Mouse (Mus musculus): ENCODE measurements around the gene Itga6. TPM values are rescaled to one million over a fixed set of nuclear protein-coding genes. Genes with fewer than 3 reads are reported as not detected.

Gene Itga6
- polyA plus RNA-seq, 1 experiment from 2014 or later = 31.1 TPM

GRCm38 (mm10) chr2:71872801-71873443 lies 127.5 kb downstream of the Itga6 start, which contains the start of gene Pdk1:
TSS of gene Pdk1 (plus strand) at chr2:71873224.
- H3K27me3 ChIP-seq = peaks cover 3% of the 10 kb centered on the region; the same call in 1 of the 2 replicates
- H3K9me3 ChIP-seq (replicated peaks) = no peaks in the 10 kb centered on the region
- peak within 1 kb of the TSS; percentile 80 for H3K9ac ChIP-seq
- WGBS = under 1% methylated on average over 55 of the region's 55 CpGs
- H3K36me3 ChIP-seq (ENCODE audit: poor library complexity, severe bottlenecking) = no peaks in the 10 kb centered on the region
- H3K4me1 ChIP-seq = peaks cover 16% of the 10 kb centered on the region
- peak; percentile 98 for ATAC-seq
- H3K27ac ChIP-seq = peak within 1 kb of the TSS; percentile 65
- peak within 1 kb of the TSS; percentile 81 for H3K4me3 ChIP-seq
- H3K4me2 ChIP-seq = peak within 1 kb of the TSS; percentile 89

GRCm38 (mm10) chr2:71873474-71874322 lies 128.3 kb downstream of the Itga6 start:
- 4% methylated on average over 51 of the region's 51 CpGs for WGBS

GRCm38 (mm10) chr2:71874422-71874821 lies 129.0 kb downstream of the Itga6 start:
- Histone ChIP-seq H3K4me1 (peaks cover 16% of the 10 kb centered on the region), H3K27me3 (peaks cover 3% of the 10 kb centered on the region; the same call in 1 of the 2 replicates), H3K27ac (no peak overlapping the region), H3K9ac (no peak overlapping the region), H3K9me3 (replicated peaks) (no peaks in the 10 kb centered on the region), H3K4me3 (no peak overlapping the region), H3K36me3 (ENCODE audit: poor library complexity, severe bottlenecking) (no peaks in the 10 kb centered on the region), H3K4me2 (peak overlapping the region; percentile 89)
- WGBS = 84% methylated on average over 2 of the region's 2 CpGs
- ATAC-seq = no peak

More at GRCm38 (mm10) chr2:71873474-71874322, 128.3 kb downstream of the Itga6 start:
- Histone ChIP-seq H3K27ac (peak overlapping the region; percentile 58), H3K27me3 (peaks cover 3% of the 10 kb centered on the region; the same call in 1 of the 2 replicates), H3K36me3 (ENCODE audit: poor library complexity, severe bottlenecking) (no peaks in the 10 kb centered on the region), H3K9ac (peak overlapping the region; percentile 80), H3K4me1 (peaks cover 16% of the 10 kb centered on the region), H3K4me3 (peak overlapping the region; percentile 81), H3K4me2 (peak overlapping the region; percentile 89), H3K9me3 (replicated peaks) (no peaks in the 10 kb centered on the region)
- peak; percentile 66 for ATAC-seq

DNA sequence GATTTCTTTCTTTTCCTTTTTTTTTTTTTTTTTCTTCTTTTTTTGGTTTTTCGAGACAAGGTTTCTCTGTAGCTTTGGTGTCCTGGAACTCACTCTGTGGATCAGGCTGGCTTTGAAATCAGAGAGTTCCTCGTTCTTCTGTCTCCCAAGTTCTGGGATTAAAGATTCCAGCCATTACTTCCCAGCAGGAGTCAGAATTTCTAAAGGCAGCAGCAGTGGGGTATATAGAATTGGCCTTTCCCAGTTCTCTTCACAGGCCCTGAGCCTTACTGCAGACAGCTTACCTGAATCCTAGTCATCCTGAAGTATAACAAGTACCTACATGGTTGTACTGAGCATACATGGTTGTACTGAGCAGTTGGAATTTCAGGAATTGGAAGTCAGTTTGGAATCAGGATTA lies 129.4 kb downstream of the Itga6 start:
- H3K9ac ChIP-seq = 0 out of 2 replicates have a peak overlapping the region, but pooled peaks have one; percentile 12
- H3K27ac ChIP-seq = no peak overlapping the region
- no peak for ATAC-seq
- H3K27me3 ChIP-seq = peaks cover 3% of the 10 kb centered on the region; the same call in 1 of the 2 replicates
- H3K36me3 ChIP-seq (ENCODE audit: poor library complexity, severe bottlenecking) = no peaks in the 10 kb centered on the region
- peak overlapping the region; percentile 14 for H3K4me2 ChIP-seq
- no peak overlapping the region for H3K4me3 ChIP-seq
- WGBS = 25% methylated on average over 2 of the region's 2 CpGs
- no peaks in the 10 kb centered on the region for H3K9me3 ChIP-seq (replicated peaks)
- H3K4me1 ChIP-seq = peaks cover 16% of the 10 kb centered on the region

DNA sequence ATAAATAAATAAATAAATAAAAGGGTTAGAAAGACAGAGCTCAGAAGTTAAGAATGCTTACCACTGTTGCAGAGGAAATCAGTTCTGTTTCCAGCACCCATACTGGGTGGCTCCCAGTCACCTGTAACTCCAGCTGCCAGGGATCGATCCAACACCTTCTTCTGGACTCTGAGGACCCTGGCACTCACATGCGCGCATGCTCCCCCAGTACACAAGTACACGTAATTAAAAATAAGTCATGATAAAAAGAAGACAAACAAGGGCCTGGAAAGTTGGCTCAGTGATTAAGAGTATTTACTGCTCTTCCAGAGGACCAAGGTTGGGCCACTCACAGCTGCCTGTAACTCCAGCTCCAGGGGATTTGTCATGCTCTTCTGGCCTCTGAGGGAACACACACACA lies 132.4 kb downstream of the Itga6 start:
- no peak for ATAC-seq
- Histone ChIP-seq H3K4me3 (no peak overlapping the region), H3K4me1 (peaks cover 16% of the 10 kb centered on the region), H3K9ac (no peak overlapping the region), H3K27ac (no peak overlapping the region), H3K36me3 (ENCODE audit: poor library complexity, severe bottlenecking) (peaks cover 9% of the 10 kb centered on the region; the same call in 1 of the 2 replicates), H3K4me2 (no peak overlapping the region), H3K9me3 (replicated peaks) (no peaks in the 10 kb centered on the region), H3K27me3 (peaks cover 3% of the 10 kb centered on the region; the same call in 1 of the 2 replicates)
- 95% methylated on average over 4 of the region's 4 CpGs for WGBS

- Histone ChIP-seq H3K27ac (no peak overlapping the region), H3K9me3 (replicated peaks) (no peaks in the 10 kb centered on the region), H3K27me3 (peaks cover 3% of the 10 kb centered on the region; the same call in 1 of the 2 replicates), H3K4me3 (no peak overlapping the region), H3K9ac (no peak overlapping the region), H3K36me3 (ENCODE audit: poor library complexity, severe bottlenecking) (peaks cover 11% of the 10 kb centered on the region; the same call in 1 of the 2 replicates), H3K4me1 (peaks cover 19% of the 10 kb centered on the region), H3K4me2 (no peak overlapping the region)
- 77% methylated on average over 2 of the region's 2 CpGs for WGBS
- no peak for ATAC-seq
Observed at GRCm38 (mm10) chr2:71878441-71878840, 133.0 kb downstream of the Itga6 start.

- Histone ChIP-seq H3K9ac (no peak overlapping the region), H3K4me3 (no peak overlapping the region), H3K9me3 (replicated peaks) (no peaks in the 10 kb centered on the region), H3K36me3 (ENCODE audit: poor library complexity, severe bottlenecking) (peaks cover 16% of the 10 kb centered on the region; the same call in 1 of the 2 replicates), H3K27me3 (peaks cover 3% of the 10 kb centered on the region; the same call in 1 of the 2 replicates), H3K4me2 (no peak overlapping the region), H3K4me1 (peaks cover 18% of the 10 kb centered on the region), H3K27ac (no peak overlapping the region)
- no peak for ATAC-seq
Observed at GRCm38 (mm10) chr2:71878943-71879342, 133.5 kb downstream of the Itga6 start.

DNA sequence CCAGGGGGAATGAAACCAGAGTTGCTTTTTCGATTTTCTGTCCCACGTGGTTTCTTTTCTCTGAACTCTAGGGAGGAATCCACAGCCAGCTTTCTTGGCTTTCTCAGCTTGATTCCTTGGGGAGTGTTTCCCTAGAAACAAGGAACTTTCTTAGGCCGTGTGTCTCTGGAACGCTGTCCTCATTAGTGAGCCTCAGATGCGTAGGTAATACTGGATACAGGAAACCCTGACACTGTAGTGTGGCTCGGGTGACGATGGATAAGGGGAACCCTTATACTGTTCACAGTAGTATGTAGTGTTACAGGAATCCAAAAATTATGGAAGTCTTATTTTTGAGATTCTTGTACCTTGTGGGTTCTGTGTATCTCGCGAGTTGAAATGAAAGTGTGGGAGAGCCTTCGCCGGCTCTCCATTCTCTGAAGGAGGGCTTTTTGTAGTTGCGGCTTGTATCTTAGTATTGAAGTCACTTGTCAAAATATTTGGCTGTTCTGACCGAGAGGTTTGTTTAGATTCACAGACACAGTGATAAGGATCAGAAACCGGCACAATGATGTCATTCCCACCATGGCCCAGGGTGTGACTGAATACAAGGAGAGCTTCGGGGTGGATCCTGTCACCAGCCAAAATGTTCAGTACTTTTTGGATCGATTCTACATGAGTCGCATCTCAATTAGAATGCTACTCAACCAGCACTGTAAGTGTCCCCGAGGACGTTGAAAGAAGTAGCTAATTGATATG lies 137.7 kb downstream of the Itga6 start:
- no peaks in the 10 kb centered on the region for H3K9me3 ChIP-seq (replicated peaks)
- no peak overlapping the region for H3K9ac ChIP-seq
- WGBS = 69% methylated on average over 19 of the region's 19 CpGs
- no peak overlapping the region for H3K4me3 ChIP-seq
- peaks cover 6% of the 10 kb centered on the region; the same call in 1 of the 2 replicates for H3K4me1 ChIP-seq
- ATAC-seq = no peak
- 0 out of 2 replicates have a peak overlapping the region, but pooled peaks have one; percentile 12 for H3K4me2 ChIP-seq
- no peak overlapping the region for H3K27ac ChIP-seq
- H3K36me3 ChIP-seq (ENCODE audit: poor library complexity, severe bottlenecking) = peaks cover 29% of the 10 kb centered on the region
- no peaks in the 10 kb centered on the region for H3K27me3 ChIP-seq

DNA sequence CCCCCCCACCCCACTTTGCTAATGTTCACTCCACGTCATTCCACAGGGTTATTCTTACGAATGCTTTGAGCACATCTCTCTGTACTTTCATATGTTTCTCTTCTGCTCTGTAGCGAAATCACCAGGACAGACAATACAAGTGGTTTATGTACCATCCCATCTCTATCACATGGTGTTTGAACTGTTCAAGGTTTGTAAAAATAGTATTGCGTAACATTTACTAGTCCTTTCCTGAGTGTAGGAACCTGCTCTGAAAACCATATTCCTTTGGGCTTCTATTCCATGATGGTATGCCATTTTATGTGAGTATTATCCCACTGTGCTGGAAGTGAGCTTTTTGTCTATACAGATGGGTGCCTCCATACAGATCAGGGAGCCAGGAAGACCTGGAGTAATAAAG lies 141.9 kb downstream of the Itga6 start:
- Histone ChIP-seq H3K9ac (no peak overlapping the region), H3K27me3 (no peaks in the 10 kb centered on the region), H3K4me3 (no peak overlapping the region), H3K27ac (no peak overlapping the region), H3K36me3 (ENCODE audit: poor library complexity, severe bottlenecking) (peaks cover 24% of the 10 kb centered on the region; the same call in 1 of the 2 replicates), H3K9me3 (replicated peaks) (no peaks in the 10 kb centered on the region), H3K4me2 (no peak overlapping the region), H3K4me1 (peaks cover 6% of the 10 kb centered on the region; the same call in 1 of the 2 replicates)
- WGBS = 93% methylated on average over 4 of the region's 4 CpGs
- ATAC-seq = no peak

GRCm38 (mm10) chr2:71888437-71888836 lies 143.0 kb downstream of the Itga6 start:
- Histone ChIP-seq H3K4me3 (no peak overlapping the region), H3K27me3 (no peaks in the 10 kb centered on the region), H3K9ac (no peak overlapping the region), H3K27ac (no peak overlapping the region), H3K36me3 (ENCODE audit: poor library complexity, severe bottlenecking) (peaks cover 33% of the 10 kb centered on the region), H3K4me1 (peaks cover 4% of the 10 kb centered on the region; the same call in 1 of the 2 replicates), H3K9me3 (replicated peaks) (no peaks in the 10 kb centered on the region), H3K4me2 (no peak overlapping the region)
- ATAC-seq = no peak
- 82% methylated on average over 4 of the region's 4 CpGs for WGBS

GRCm38 (mm10) chr2:71891536-71891935 lies 146.1 kb downstream of the Itga6 start:
- H3K27me3 ChIP-seq = no peaks in the 10 kb centered on the region
- H3K27ac ChIP-seq = no peak overlapping the region
- ATAC-seq = no peak
- H3K9me3 ChIP-seq (replicated peaks) = no peaks in the 10 kb centered on the region
- no peaks in the 10 kb centered on the region for H3K4me1 ChIP-seq
- H3K9ac ChIP-seq = no peak overlapping the region
- no peak overlapping the region for H3K4me2 ChIP-seq
- H3K4me3 ChIP-seq = no peak overlapping the region
- H3K36me3 ChIP-seq (ENCODE audit: poor library complexity, severe bottlenecking) = peaks cover 22% of the 10 kb centered on the region
- 92% methylated on average over 2 of the region's 2 CpGs for WGBS
